Mouse (Mus musculus): ENCODE measurements around the gene Vmn2r62. TPM values are rescaled to one million over a fixed set of nuclear protein-coding genes. Genes with fewer than 3 reads are reported as not detected.

The Vmn2r62 gene
- not detected for polyA plus RNA-seq (2014; fragmentation: Illumina TruSeq; extraction: RNeasy Lipid Tissue Mini Kit (QIAGEN cat#74804); ENCODE audit: low replicate concordance)

DNA sequence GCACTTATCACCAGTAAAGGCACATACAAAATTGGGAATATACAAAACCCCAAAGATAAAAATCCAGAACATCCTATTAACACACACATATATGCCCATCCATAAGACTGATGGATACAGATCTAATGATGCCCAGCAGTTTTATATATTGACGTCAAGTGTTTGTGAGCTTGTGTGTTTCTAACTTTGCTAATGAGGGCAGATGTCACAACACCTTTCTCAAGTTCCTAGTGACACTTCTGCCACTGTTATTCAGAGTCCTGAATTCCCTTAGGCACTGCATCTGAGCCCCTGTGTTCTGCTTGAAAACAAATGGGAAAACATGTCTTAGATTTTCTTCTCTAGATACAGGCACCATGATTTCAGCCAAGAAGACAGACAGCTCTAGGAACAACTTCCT, at the start of gene Vmn2r62:
Vmn2r62 (minus strand) TSS at position 101 of the 400 bp plus-strand sequence.

DNA sequence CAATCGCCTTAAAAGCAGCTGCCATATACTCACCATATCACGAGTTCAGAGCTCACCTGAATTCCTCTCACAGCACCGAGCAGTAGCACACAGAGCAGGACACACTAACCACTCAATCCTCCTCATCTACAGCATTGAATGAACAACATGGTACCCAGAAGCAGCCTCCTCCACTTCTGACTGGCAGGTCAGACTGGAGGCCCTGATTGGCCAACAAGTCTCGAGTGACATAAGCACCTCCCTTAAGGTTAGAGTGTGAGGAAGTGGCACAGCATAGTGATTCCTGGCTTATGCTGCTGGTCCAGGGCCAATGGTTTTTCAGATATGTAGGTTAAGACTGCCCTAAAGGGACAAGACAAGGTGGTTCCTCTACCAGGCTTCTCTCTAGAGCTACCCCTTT, 66.4 kb downstream of the Vmn2r62 start, which contains the start of gene Gm17067:
Gm17067 (minus strand) TSS at position 101 of the 400 bp plus-strand sequence.

Other genes starting within 250 kb of the Vmn2r62 start
- gene Gm21028, start 214.9 kb downstream of the Vmn2r62 start, polyA plus RNA-seq (2014; fragmentation: Illumina TruSeq; extraction: RNeasy Lipid Tissue Mini Kit (QIAGEN cat#74804); ENCODE audit: low replicate concordance), result not detected
- 2.9 TPM for gene Zfp977, start 201.0 kb downstream of the Vmn2r62 start, polyA plus RNA-seq (2014; fragmentation: Illumina TruSeq; extraction: RNeasy Lipid Tissue Mini Kit (QIAGEN cat#74804); ENCODE audit: low replicate concordance)
- 15.8 TPM for gene Zfp976, start 150.9 kb downstream of the Vmn2r62 start, polyA plus RNA-seq (2014; fragmentation: Illumina TruSeq; extraction: RNeasy Lipid Tissue Mini Kit (QIAGEN cat#74804); ENCODE audit: low replicate concordance)
- 21.9 TPM for gene Zfp975, start 100.8 kb downstream of the Vmn2r62 start, polyA plus RNA-seq (2014; fragmentation: Illumina TruSeq; extraction: RNeasy Lipid Tissue Mini Kit (QIAGEN cat#74804); ENCODE audit: low replicate concordance)
- 0.30 TPM for gene Gm17067, start 66.5 kb downstream of the Vmn2r62 start, polyA plus RNA-seq (2014; fragmentation: Illumina TruSeq; extraction: RNeasy Lipid Tissue Mini Kit (QIAGEN cat#74804); ENCODE audit: low replicate concordance)
- gene Gm2381, start 73.7 kb upstream of the Vmn2r62 start, polyA plus RNA-seq (2014; fragmentation: Illumina TruSeq; extraction: RNeasy Lipid Tissue Mini Kit (QIAGEN cat#74804); ENCODE audit: low replicate concordance), result not detected
- not detected for gene Vmn2r63, start 140.3 kb upstream of the Vmn2r62 start, polyA plus RNA-seq (2014; fragmentation: Illumina TruSeq; extraction: RNeasy Lipid Tissue Mini Kit (QIAGEN cat#74804); ENCODE audit: low replicate concordance)
- gene Gm9268, start 225.2 kb upstream of the Vmn2r62 start, polyA plus RNA-seq (2014; fragmentation: Illumina TruSeq; extraction: RNeasy Lipid Tissue Mini Kit (QIAGEN cat#74804); ENCODE audit: low replicate concordance), result not detected